Mouse (Mus musculus): ENCODE data around the gene Tmem116. TPM values are rescaled to one million over a fixed set of nuclear protein-coding genes. Genes with fewer than 3 reads are reported as not detected.

The Tmem116 gene
- polyA plus RNA-seq, 1 experiment from 2014 or later = 1.4 TPM

GRCm38 (mm10) chr5:121525774-121526450 is 74.2 kb downstream of the Tmem116 start:
- H3K9me3 ChIP-seq (replicated peaks) = no peaks in the 10 kb centered on the region
- no peak for DNase-seq (ENCODE audit: low spot score)
- no peaks in the 10 kb centered on the region for H3K27me3 ChIP-seq (ENCODE audit: low read depth, poor library complexity, severe bottlenecking)
- no peak overlapping the region for H3K27ac ChIP-seq (replicated peaks)
- H3K4me1 ChIP-seq = no peaks in the 10 kb centered on the region
- H3K36me3 ChIP-seq = peaks cover 92% of the 10 kb centered on the region
- 88% methylated on average over 14 of the region's 14 CpGs for WGBS
- no peak overlapping the region for H3K4me3 ChIP-seq

GRCm38 (mm10) chr5:121526526-121526925 is 74.8 kb downstream of the Tmem116 start:
- Histone ChIP-seq H3K9me3 (replicated peaks) (no peaks in the 10 kb centered on the region), H3K4me3 (no peak overlapping the region), H3K4me1 (no peaks in the 10 kb centered on the region), H3K27me3 (ENCODE audit: low read depth, poor library complexity, severe bottlenecking) (no peaks in the 10 kb centered on the region), H3K36me3 (peaks cover 92% of the 10 kb centered on the region), H3K27ac (replicated peaks) (no peak overlapping the region)
- 85% methylated on average over 7 of the region's 7 CpGs for WGBS
- DNase-seq (ENCODE audit: low spot score) = no peak

- no peaks in the 10 kb centered on the region for H3K4me1 ChIP-seq
- peaks cover 92% of the 10 kb centered on the region for H3K36me3 ChIP-seq
- no peak overlapping the region for H3K27ac ChIP-seq (replicated peaks)
- 81% methylated on average over 8 of the region's 8 CpGs for WGBS
- H3K4me3 ChIP-seq = no peak overlapping the region
- no peaks in the 10 kb centered on the region for H3K9me3 ChIP-seq (replicated peaks)
- H3K27me3 ChIP-seq (ENCODE audit: low read depth, poor library complexity, severe bottlenecking) = no peaks in the 10 kb centered on the region
- DNase-seq (ENCODE audit: low spot score) = no peak
These were observed 75.3 kb downstream of the Tmem116 start for GRCm38 (mm10) chr5:121526961-121527360.

- peaks cover 95% of the 10 kb centered on the region for H3K36me3 ChIP-seq
- no peak for DNase-seq (ENCODE audit: low spot score)
- no peak overlapping the region for H3K4me3 ChIP-seq
- WGBS = 92% methylated on average over 5 of the region's 5 CpGs
- H3K27ac ChIP-seq (replicated peaks) = no peak overlapping the region
- H3K9me3 ChIP-seq (replicated peaks) = no peaks in the 10 kb centered on the region
- H3K4me1 ChIP-seq = peaks cover 4% of the 10 kb centered on the region; the same call in 1 of the 2 replicates
- H3K27me3 ChIP-seq (ENCODE audit: low read depth, poor library complexity, severe bottlenecking) = no peaks in the 10 kb centered on the region
These were observed 82.8 kb downstream of the Tmem116 start for GRCm38 (mm10) chr5:121534521-121534920.

GRCm38 (mm10) chr5:121535116-121535515 is 83.4 kb downstream of the Tmem116 start:
- peaks cover 91% of the 10 kb centered on the region for H3K36me3 ChIP-seq
- 92% methylated on average over 3 of the region's 3 CpGs for WGBS

GRCm38 (mm10) chr5:121536921-121537555 is 85.3 kb downstream of the Tmem116 start:
- peaks cover 77% of the 10 kb centered on the region for H3K36me3 ChIP-seq
- no peaks in the 10 kb centered on the region for H3K9me3 ChIP-seq (replicated peaks)
- WGBS = 82% methylated on average over 7 of the region's 7 CpGs
- H3K4me1 ChIP-seq = peaks cover 4% of the 10 kb centered on the region; the same call in 1 of the 2 replicates
- H3K27me3 ChIP-seq (ENCODE audit: low read depth, poor library complexity, severe bottlenecking) = no peaks in the 10 kb centered on the region
- H3K27ac ChIP-seq (replicated peaks) = no peak overlapping the region
- no peak overlapping the region for H3K4me3 ChIP-seq
- DNase-seq (ENCODE audit: low spot score) = no peak

More at GRCm38 (mm10) chr5:121535116-121535515, 83.4 kb downstream of the Tmem116 start:
- H3K9me3 ChIP-seq (replicated peaks) = no peaks in the 10 kb centered on the region
- H3K4me1 ChIP-seq = peaks cover 4% of the 10 kb centered on the region; the same call in 1 of the 2 replicates
- no peak overlapping the region for H3K27ac ChIP-seq (replicated peaks)
- no peaks in the 10 kb centered on the region for H3K27me3 ChIP-seq (ENCODE audit: low read depth, poor library complexity, severe bottlenecking)
- H3K4me3 ChIP-seq = no peak overlapping the region
- no peak for DNase-seq (ENCODE audit: low spot score)

GRCm38 (mm10) chr5:121537588-121537987 is 85.9 kb downstream of the Tmem116 start:
- peaks cover 74% of the 10 kb centered on the region for H3K36me3 ChIP-seq
- H3K4me3 ChIP-seq = no peak overlapping the region
- H3K27me3 ChIP-seq (ENCODE audit: low read depth, poor library complexity, severe bottlenecking) = no peaks in the 10 kb centered on the region
- H3K27ac ChIP-seq (replicated peaks) = no peak overlapping the region
- H3K4me1 ChIP-seq = peaks cover 8% of the 10 kb centered on the region
- no peak for DNase-seq (ENCODE audit: low spot score)
- H3K9me3 ChIP-seq (replicated peaks) = no peaks in the 10 kb centered on the region
- WGBS = 92% methylated on average over 2 of the region's 2 CpGs

GRCm38 (mm10) chr5:121540066-121540465 is 88.4 kb downstream of the Tmem116 start:
- Histone ChIP-seq H3K27ac (replicated peaks) (no peak overlapping the region), H3K4me1 (peaks cover 30% of the 10 kb centered on the region), H3K4me3 (no peak overlapping the region), H3K27me3 (ENCODE audit: low read depth, poor library complexity, severe bottlenecking) (no peaks in the 10 kb centered on the region), H3K9me3 (replicated peaks) (no peaks in the 10 kb centered on the region), H3K36me3 (peaks cover 51% of the 10 kb centered on the region)
- DNase-seq (ENCODE audit: low spot score) = no peak
- WGBS = 95% methylated on average over 5 of the region's 5 CpGs

- DNase-seq (ENCODE audit: low spot score) = no peak
- Histone ChIP-seq H3K27me3 (ENCODE audit: low read depth, poor library complexity, severe bottlenecking) (no peaks in the 10 kb centered on the region), H3K9me3 (replicated peaks) (no peaks in the 10 kb centered on the region), H3K4me3 (no peak overlapping the region), H3K4me1 (peaks cover 35% of the 10 kb centered on the region), H3K36me3 (peaks cover 39% of the 10 kb centered on the region), H3K27ac (replicated peaks) (no peak overlapping the region)
- 95% methylated on average over 7 of the region's 7 CpGs for WGBS
These were observed 89.5 kb downstream of the Tmem116 start for GRCm38 (mm10) chr5:121541235-121541634.

- DNase-seq (ENCODE audit: low spot score) = no peak
- 82% methylated on average over 3 of the region's 3 CpGs for WGBS
- no peak overlapping the region for H3K27ac ChIP-seq (replicated peaks)
- H3K9me3 ChIP-seq (replicated peaks) = no peaks in the 10 kb centered on the region
- H3K27me3 ChIP-seq (ENCODE audit: low read depth, poor library complexity, severe bottlenecking) = no peaks in the 10 kb centered on the region
- peaks cover 39% of the 10 kb centered on the region for H3K4me1 ChIP-seq
- peaks cover 19% of the 10 kb centered on the region for H3K36me3 ChIP-seq
- no peak overlapping the region for H3K4me3 ChIP-seq
These were observed 91.7 kb downstream of the Tmem116 start for GRCm38 (mm10) chr5:121543370-121543769.

GRCm38 (mm10) chr5:121544910-121545792 is 93.5 kb downstream of the Tmem116 start, which contains the start of the genes Adam1a and Gm42878:
Gene Adam1a (minus strand): TSS chr5:121545482.
Gene Gm42878 (minus strand): TSS chr5:121545482.
- under 1% methylated on average over 79 of the region's 97 CpGs for WGBS
- H3K4me1 ChIP-seq = peaks cover 39% of the 10 kb centered on the region
- H3K9me3 ChIP-seq (replicated peaks) = no peaks in the 10 kb centered on the region
- peak within 1 kb of the TSS; percentile 99 for H3K27ac ChIP-seq (replicated peaks)
- H3K4me3 ChIP-seq = peak within 1 kb of the TSS; percentile 100
- H3K27me3 ChIP-seq (ENCODE audit: low read depth, poor library complexity, severe bottlenecking) = no peaks in the 10 kb centered on the region
- peak; percentile 60 for DNase-seq (ENCODE audit: low spot score)
- H3K36me3 ChIP-seq = peaks cover 6% of the 10 kb centered on the region

GRCm38 (mm10) chr5:121545793-121546529 is 94.3 kb downstream of the Tmem116 start, which contains the start of gene Mapkapk5:
Gene Mapkapk5 (minus strand): TSS chr5:121545905.
- WGBS = 2% methylated on average over 55 of the region's 55 CpGs

More at GRCm38 (mm10) chr5:121545793-121546529, 94.3 kb downstream of the Tmem116 start, which contains the start of gene Mapkapk5:
- H3K4me3 ChIP-seq = peak within 1 kb of the TSS; percentile 100
- DNase-seq (ENCODE audit: low spot score) = peak; percentile 97
- H3K4me1 ChIP-seq = peaks cover 39% of the 10 kb centered on the region
- H3K9me3 ChIP-seq (replicated peaks) = no peaks in the 10 kb centered on the region; the same call in 1 of the 2 replicates
- H3K27ac ChIP-seq (replicated peaks) = peak within 1 kb of the TSS; percentile 99
- 0 out of 2 replicates have a peak, but pooled peaks cover 2% of the 10 kb centered on the region for H3K36me3 ChIP-seq
- no peaks in the 10 kb centered on the region for H3K27me3 ChIP-seq (ENCODE audit: low read depth, poor library complexity, severe bottlenecking)
